Mouse (Mus musculus): ENCODE measurements around the gene Cd2ap.
A peak's percentile ranks its signal among the peaks of the same experiment; 100 is the strongest.
"Not testable (repeated sequence)": the region's sequence is repeated elsewhere in the genome, so short reads cannot be mapped to it uniquely, and the experiment has no call there.

The Cd2ap gene

GRCm38 (mm10) chr17:42876001-42876903, at the start of gene Cd2ap:
Gene Cd2ap, minus strand, starts transcription at chr17:42876665.
- peak; percentile 96 for DNase-seq

DNA sequence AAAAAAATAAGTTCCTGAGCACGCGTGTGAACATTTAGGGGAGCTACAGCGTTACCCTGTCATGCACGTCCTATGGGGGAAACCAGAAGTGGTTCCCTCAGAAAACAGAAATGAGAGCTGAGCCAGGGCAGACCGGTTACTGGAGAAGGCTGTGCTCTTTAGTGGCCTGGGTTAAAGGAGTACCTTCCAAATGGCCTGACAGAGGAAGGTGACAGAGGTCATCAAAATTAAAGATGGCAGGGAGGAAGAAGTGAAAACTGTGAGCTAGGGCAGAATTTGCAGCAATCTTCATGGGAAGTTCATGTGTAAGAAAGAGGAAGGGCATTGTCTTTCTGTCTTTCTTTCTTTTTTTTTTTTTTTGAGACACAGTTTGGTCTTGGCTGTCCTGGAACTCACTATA, 48.3 kb upstream of the Cd2ap start:
- DNase-seq, result no peak

- no peak for DNase-seq
These were observed 42.3 kb upstream of the Cd2ap start for GRCm38 (mm10) chr17:42918810-42919209.

DNA sequence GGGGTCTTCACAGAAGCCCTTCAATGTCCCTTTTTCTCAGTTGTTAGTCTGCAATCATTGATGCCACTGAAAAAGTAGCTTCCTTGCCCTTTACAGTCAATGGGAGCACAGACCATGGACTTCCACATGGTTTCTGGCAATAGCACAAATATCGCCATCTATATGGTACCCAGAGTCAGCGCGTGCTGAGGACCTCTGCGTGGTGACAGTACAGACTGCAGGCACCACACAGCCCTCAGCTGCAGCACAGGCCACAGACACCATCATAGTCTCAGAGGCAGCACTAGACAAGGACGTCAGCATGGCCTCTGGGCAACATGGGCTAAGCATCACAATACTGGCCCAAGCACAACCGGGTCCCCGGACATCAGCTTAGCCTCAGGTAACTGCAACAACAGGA, 38.3 kb upstream of the Cd2ap start:
- no peak for DNase-seq

DNA sequence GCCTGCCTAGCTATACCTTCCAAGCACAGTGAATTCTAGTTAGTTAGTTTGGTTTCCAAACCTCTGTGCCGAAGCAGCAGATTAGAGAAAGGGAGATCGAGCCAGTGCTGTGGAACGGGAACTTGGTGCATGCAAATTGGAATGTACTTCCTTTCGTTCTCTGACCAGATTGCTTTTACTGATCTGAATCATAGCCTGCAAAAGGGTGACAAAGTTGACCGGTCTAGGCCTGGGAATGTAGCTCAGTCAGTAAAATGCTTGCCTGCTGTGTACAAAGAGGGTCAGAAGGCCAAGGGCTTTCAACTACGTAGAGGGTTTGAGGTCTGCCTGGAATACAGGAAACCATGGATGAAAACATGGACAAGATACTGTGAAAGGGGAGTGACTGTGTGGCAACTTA, 35.7 kb upstream of the Cd2ap start:
- DNase-seq, result no peak

GRCm38 (mm10) chr17:42910476-42910875, 34.0 kb upstream of the Cd2ap start:
- no peak for DNase-seq

GRCm38 (mm10) chr17:42909376-42909775, 32.9 kb upstream of the Cd2ap start:
- DNase-seq, result no peak

- DNase-seq, result no peak
These were observed 32.4 kb upstream of the Cd2ap start for GRCm38 (mm10) chr17:42908744-42909370.

DNA sequence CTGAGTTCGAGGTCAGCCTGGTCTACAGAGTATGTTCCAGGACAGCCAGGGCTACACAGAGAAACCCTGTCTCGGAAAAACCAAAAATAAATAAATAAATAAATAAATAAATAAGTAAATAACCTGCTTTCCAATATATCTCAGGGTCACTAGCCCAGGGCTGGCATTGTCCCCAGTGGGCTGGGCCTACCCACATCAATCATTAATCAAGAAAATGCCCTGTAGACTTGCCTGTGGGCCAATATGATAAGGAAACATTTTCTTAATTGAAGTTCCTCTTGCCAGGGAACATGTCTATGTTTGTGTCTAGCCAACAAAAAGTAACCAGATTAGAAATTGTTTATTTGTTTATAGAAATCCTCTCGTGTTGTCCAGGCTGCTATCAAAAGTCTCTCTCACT, 31.7 kb upstream of the Cd2ap start:
- DNase-seq, result no peak

DNA sequence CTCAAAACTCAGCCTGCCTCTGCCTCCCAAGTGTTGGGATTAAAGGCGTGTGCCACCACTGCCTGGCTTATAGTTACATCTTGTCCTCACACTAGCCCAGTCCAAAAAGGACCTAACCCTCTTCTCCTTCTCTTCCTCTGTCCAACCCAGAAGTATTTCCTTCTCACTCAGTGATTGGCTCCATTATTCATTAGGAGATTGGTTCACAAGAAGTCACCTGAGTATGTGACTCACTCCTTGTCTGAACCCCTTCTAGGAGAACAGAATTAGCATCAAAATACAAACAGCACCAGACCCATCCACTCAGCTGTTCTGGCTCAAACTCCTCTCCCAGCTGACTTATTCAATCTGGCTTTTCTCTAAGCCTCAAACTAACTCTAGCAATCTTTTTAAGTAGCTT, 30.0 kb upstream of the Cd2ap start:
- DNase-seq, result not testable (repeated sequence)

- DNase-seq, result no peak
These were observed 29.5 kb upstream of the Cd2ap start for GRCm38 (mm10) chr17:42905919-42906318.

DNA sequence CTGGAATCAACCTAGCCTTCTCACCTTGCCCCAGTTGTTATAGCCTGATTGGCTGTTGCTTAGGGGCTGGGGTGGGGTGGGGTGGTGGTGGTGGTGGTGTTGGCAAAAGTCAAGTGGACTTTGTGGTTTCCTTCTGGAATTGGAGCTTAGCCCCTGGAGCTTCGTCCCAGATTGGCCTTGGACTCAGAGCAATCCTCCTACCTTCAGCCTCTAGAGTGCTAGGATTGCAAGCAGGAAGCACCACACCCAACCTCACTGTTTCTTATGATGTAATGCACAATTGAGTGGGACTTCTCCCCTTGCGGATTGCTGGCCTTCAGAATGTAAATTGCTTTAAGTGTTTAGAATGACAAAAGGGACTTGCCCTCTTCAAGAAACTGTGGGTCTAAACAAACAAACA, 24.3 kb upstream of the Cd2ap start:
- DNase-seq, result no peak

GRCm38 (mm10) chr17:42887282-42887707, 10.8 kb upstream of the Cd2ap start:
- no peak for DNase-seq

DNA sequence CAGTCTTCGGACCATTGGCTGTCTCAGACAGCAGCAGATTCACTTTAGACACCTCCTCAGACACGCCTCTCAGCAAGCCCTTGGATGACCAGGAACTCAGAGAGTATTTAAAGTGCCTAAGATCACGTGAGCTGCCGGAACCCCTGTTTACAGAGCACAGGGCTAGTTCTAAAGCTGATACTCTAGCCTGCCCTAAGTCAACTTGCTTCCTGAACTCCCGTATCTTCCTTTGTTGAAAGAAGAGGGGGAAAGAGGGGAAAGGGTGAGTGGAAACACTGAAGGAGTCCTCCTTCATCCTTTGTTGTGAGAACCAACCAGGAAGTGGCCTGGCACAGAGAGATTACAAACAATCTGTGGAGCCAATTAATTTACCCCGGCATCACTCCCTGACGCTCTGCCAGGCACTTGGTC, 8.6 kb upstream of the Cd2ap start:
- no peak for DNase-seq

- DNase-seq, result no peak
These were observed 7.9 kb upstream of the Cd2ap start for GRCm38 (mm10) chr17:42884382-42884781.

- no peak for DNase-seq
These were observed 7.3 kb upstream of the Cd2ap start for GRCm38 (mm10) chr17:42883769-42884168.

DNA sequence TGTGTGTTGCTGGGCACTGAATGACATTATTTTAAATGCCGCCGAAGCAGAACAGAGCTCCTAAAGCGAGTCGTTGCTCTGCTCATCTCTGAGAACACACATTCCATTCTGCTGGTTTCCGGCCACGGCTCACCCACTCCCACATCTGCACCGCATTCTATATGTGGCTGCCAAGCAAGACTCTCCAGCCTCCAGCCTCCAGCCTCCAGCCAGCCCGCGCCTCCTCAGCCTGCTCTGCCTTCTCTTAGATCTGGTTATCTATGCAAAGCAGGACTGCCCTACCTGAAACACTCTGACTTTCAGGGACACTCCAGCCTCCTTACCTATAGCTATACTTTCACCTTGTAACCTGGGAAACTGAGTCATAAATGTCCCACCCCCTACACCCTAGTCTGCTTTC, 6.8 kb upstream of the Cd2ap start:
- no peak for DNase-seq

DNA sequence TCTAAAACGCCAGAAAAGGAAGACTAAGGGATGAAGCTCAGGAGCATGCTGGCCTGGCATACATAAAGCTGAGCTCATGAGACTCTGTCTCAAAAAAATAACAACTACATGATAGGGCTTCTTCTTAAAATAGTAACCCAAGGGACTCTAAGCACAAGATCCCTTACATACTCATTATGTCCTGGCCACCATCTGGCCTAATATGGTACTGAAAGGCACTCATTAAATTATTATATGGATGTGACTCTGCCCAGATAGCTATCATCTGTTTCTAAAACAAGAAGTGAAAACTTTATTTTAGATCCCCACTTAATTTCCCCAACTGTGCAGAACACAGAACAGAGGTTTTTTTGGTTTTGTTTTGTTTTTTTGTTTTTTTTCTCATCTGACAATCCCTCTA, 6.4 kb upstream of the Cd2ap start:
- no peak for DNase-seq

DNA sequence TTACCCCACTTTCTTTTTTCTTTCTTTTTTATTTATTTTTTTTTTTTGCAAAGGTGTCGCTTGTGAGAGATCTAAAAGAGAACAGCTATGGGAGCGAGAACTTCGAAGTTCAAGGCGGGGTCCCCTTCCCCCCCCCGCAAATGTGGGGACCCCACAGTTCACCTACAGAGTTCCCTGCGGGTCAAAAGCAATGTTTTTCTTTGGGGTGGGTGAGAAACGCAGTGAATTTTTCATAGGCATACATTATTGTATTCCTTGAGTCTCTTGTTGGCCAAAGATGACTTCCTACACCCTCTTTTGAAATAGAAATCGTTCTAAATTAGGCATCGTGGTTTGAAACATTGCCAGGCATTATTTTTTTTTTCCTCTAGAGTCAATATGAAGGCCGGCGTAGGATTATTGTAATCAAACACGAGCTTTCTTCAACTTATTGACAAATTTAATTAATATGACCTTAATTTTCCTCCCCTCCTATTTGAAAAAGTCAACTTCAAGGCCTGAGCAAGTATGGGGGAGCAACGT, 500 bp upstream of the Cd2ap start:
- no peak for DNase-seq

DNA sequence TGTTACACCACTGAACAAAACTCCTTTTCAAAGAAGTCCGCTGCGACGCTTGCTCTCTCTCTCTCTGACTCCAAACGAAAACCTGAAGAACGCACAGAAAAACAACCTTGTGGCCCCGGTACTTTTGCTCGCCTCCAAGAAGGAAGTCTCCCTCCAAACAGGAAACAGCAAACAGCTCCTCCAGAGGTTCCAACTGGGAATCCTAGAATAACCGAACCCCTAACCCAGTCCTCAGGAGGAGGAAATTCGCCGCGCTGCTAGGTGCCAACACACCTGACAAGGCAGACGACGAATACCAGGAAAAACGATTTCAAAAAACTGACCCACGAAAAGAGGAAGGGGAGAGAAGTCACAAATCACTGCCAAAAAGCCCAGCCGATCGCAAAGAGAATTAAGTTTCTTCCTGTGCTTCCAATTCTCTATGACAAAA, 879 bp downstream of the Cd2ap start:
- peak; percentile 62 for DNase-seq

DNA sequence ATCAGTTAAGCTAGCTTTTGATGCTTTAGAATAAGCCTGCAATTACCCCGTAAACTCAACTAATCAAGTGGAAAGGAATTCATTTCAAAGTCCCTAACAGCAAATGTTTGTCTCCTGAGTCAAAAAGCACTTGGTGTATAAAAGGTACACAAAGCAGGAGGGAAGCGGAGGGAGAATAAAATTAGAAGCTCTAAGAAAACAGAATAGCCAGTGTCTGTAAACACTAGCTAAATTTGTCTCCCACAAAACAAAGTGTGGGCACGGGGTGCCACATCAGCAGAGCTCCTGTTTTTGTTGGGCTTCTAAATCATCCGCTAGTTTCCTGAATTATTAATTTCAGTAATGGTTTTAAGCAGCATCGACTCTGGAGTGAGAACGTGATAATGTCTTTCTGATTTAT, 1.4 kb downstream of the Cd2ap start:
- no peak for DNase-seq

GRCm38 (mm10) chr17:42870465-42870864, 6.0 kb downstream of the Cd2ap start:
- DNase-seq, result no peak

- DNase-seq, result no peak
These were observed 13.3 kb downstream of the Cd2ap start for GRCm38 (mm10) chr17:42863186-42863585.

DNA sequence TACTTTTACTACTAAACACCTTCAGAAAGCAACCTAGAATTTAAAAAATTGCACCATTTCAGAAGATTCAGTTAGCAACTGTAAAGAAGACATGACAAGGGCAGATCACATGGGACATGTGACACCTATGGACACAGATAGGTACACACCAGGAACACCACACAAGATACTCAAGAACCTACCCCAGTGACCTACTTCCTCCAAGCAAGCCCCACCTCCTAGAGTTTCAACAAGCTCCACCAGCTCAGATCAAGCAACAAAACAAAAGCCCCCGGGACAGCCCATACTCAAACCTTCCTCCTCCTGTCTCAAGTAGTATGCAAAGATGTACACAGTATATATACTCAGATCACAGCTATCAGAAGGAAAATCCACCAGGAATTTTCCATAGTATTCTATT, 16.1 kb downstream of the Cd2ap start:
- DNase-seq, result no peak
